Mouse (Mus musculus) cerebellum, adult 8-10 months (tissue): ENCODE measurements around the gene 2010005H15Rik.
"Not testable (repeated sequence)": the region's sequence is repeated elsewhere in the genome, so short reads cannot be mapped to it uniquely, and the experiment has no call there.

Experiments
- DNase-seq: peaks from one replicate; pipeline ENCODE4 v3.0.0; 2022

The 2010005H15Rik gene

DNA sequence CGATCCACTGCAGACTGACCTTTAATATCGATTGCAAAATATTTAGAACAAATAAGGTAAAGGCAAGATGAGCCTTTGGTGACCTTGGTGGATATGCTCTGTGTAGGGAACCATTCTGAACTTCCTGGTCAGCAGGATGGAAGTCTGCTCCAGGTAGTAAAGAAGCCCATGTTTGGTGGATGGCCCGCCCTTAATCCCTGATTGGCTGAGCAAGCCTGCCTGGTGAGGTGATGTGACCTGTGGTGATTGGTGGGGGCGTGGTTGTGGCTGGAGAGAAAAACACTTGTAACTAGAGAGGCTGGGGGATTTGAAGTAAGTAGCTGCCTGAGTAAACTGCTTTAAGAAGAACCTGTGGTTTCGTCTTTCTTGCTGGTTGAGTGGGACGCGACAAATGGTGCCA is at the start of gene 2010005H15Rik:
Gene 2010005H15Rik (plus strand): TSS at position 301 of the 400 bp plus-strand sequence.
- DNase-seq = not testable (repeated sequence)

DNA sequence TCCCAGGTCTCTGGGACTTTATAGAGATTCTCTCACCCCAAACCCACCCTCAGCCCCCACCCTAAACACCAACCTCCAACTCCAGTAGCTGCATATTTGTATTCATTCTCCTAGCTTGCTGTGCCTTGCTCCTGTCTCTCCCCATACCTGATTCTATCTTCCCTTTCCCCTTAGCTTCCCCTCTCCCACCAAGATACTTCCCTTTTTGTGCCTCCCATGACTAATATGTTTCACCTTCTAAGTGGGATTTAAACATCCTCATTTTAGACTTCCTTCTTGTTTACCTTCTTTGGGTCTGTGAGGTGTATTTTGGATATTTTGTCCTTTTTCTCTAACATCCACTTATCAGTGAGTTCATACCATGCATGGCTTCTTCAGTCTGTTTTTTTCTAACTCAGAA is 45.2 kb upstream of the 2010005H15Rik start:
- DNase-seq = no peak

DNA sequence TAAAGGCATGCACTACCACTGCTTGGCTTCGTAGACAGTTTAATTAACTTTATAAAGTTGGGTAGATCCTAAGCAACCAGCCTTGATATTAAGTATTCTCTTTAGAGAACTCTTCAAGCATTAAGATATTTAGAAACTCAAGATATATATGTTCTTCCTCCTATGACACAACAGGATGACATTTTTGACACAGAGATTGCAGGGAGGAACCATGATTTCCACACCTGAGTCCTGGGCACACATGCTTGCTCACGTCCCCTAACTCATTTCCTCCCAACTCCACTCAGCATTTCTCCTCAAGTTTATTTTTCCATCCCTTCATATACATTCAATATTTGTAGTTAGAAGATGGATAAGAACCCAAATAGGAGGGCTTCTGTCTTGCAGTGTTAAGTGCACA is 41.4 kb upstream of the 2010005H15Rik start:
- no peak for DNase-seq

DNA sequence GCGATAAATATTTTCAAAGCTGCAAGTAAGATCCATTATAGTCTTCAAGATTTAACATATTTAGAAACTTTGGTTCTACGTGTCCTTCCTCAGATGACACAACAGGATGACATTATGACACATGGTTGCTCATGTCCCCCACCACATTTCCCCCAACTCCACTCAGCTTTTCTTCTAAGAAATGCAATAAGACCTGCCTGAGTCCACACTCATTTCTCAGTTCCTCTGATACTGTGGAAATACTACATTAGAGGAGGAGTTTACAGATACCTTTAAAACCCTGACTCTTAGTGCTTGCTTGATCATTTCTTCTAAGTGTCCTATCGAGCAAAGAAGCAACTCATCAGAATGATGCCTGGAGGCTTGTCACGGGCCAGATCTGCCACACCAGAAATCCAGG is 37.4 kb upstream of the 2010005H15Rik start, which contains the start of gene Gm5483:
Gene Gm5483 (plus strand): TSS at position 301 of the 400 bp plus-strand sequence.
- DNase-seq = not testable (repeated sequence)

DNA sequence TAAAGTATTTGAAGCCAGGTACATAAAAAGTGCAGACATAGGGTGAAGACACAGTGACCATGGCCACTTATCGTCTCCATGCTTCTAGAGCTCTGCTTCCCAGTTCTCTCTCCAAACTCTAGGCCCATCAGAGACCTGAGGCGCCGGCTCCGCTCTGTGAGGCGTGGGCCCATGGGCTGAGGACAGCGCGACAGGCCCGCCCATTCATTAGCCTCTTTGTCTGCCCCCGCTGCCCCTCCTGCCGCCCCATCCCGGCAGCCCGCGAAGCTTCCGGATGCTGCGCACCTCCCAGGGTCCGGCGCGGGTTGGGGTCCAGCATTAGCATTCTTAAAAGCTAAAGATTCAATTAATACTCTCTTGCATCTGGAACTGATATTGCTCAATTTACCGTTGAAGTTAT is 22.0 kb upstream of the 2010005H15Rik start:
- no peak for DNase-seq

DNA sequence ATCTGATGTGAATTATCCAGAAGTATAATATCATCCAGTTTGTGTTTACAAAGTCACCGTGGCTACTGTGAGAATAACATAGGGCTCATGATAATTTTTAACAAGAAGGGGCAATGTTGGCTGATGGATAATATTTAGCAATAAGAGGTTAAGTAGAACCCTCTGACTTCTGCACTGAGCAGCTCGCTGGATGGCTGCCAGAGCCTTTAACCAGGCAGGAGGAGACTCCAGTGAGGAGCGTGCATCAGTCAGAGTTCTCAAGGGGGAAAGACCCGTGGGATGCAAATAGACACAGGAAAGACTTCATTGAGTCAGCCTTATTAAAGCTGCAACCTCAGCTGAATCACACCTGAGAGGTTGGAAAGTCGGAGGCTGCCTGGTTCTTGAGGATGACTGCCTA is 17.4 kb upstream of the 2010005H15Rik start:
- DNase-seq = no peak

DNA sequence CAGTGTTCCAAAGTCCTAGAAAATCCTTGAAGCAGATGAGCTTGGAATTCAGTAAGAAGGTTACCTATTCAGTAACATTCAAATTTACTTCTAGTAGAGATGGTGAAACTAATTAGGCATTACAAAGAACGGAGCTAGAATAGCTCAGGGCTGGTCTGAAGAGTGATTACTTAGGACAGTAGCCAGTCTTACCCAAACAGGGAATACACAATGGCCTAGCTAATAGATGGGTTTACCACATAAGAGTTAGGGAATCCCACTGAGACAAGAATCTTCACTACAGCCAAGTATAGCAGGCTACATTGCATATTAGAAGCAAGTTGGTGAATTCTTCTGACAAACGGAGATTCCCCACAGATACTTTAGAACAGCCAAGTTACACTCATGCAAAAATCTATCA is 15.6 kb upstream of the 2010005H15Rik start:
- DNase-seq = not testable (repeated sequence)

DNA sequence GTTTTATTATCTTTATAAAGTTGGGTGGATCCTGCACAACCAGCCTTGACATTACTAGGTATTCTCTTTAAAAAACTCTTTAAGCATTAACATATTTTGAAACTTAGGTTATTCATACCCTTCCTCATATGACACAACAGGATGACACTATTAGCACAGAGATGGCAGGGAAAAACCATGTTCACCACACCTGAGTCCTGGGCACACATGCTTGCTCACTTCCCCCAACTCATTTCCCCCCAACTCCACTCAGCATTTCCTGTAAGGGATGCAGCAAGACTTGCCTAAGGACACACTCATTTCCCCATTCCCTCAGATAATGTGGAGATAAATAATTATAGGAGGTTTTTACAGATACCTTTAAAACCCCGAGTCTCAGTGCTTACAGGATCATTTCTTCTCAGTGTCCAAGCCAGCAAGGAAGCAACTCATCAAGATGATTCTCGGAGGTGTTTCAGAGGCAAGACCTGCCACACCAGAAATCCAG is 11.3 kb upstream of the 2010005H15Rik start, which contains the start of gene Gm5416:
Gene Gm5416 (plus strand): TSS at position 437 of the 487 bp plus-strand sequence.
- no peak for DNase-seq

DNA sequence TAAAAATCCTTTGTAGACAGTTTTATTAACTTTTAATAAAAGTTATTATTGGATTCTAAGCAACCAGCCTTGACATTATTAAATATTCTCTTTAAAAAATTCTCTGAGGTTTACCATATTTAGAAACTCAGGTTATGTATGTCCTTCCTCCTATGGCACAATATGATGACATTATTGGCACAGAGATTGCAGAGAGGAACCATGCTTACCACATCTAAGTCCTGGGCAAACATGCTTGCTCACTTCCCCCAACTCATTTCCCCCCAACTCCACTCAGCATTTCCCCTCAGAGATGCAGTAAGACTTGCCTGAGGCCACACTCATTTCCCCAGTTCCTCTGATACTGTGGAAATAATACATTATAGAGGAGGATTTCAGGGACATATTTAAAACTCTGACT is 39.3 kb downstream of the 2010005H15Rik start:
- not testable (repeated sequence) for DNase-seq

DNA sequence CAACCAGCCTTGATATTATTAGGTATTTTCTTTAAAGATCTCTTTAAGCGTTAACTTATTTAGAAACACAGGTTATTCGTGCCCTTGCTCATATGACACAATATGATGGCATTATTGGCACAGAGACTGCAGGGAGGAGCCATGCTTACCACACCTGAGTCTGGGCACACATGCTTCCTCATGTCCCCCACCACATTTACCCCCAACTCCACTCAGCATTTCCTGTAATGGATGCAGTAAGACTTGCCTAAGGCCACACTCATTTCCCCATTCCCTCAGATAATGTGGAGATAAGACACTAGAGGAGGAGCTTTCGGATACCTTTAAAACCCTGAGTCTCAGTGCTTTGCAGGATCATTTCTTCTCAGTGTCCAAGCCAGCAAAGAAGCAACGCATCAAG is 55.5 kb downstream of the 2010005H15Rik start, which contains the start of gene Stfa1:
Gene Stfa1 (plus strand): TSS at position 156 of the 400 bp plus-strand sequence.
- DNase-seq = not testable (repeated sequence)

DNA sequence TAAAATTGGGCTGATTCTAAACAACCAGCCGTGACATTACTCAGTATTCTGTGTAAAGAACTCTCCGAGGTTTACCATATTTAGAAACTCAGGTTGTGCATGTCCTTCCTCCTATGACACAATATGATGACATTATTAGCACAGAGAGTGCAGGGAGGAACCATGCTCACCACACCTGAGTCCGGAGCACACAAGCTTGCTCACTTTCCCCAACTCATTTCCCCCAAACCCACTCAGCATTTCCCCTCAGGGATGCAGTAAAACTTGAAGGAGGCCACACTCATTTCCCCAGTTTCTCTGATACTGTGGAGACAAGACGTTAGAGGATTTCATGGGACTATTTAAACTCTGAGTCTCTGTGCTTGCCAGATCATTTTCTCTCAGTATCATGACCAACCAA is 67.9 kb downstream of the 2010005H15Rik start:
- DNase-seq = no peak
